Mouse (Mus musculus): ENCODE data around the gene Ryr3.

Ryr3 gene

DNA sequence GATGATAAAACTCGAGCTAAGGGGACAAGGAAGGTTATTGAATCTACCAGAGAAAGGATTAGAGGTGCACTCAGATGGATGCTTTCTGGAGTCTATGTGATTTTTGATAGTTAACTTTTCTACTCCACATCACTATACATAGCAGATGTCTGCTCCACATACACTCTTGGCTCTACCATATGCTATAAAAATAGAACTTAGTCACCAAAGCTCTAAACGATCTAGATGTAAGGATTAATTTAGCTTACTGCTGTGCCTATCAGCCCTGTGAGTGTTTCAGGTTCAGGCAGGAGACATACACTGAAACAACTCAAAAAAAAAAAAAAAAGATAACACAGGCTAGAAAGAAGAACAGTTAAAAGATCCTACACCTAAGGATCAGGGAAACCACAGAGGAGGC, 410.9 kb downstream of the Ryr3 start:
- DNase-seq (ENCODE audit: extremely low read depth, insufficient read length, low spot score): no peak

DNA sequence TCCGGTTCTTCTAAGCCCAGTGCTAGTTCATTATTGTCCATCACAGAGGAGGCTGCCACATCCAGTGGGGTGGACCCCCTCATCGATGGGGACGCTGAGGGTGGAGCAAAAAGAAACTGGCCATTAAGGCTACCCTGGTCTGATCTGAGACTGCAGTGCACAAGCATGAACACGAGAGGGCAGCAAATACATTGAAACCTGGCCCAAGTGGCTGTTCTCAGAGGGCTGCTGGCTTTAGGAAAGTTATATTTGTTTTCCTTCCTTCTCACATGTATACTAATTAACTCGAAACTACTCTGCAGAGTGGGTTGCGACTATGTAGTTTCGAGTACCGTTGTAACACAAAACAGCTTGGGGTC, 416.9 kb downstream of the Ryr3 start:
- peak; percentile 18 for DNase-seq (ENCODE audit: extremely low read depth, insufficient read length, low spot score)

DNA sequence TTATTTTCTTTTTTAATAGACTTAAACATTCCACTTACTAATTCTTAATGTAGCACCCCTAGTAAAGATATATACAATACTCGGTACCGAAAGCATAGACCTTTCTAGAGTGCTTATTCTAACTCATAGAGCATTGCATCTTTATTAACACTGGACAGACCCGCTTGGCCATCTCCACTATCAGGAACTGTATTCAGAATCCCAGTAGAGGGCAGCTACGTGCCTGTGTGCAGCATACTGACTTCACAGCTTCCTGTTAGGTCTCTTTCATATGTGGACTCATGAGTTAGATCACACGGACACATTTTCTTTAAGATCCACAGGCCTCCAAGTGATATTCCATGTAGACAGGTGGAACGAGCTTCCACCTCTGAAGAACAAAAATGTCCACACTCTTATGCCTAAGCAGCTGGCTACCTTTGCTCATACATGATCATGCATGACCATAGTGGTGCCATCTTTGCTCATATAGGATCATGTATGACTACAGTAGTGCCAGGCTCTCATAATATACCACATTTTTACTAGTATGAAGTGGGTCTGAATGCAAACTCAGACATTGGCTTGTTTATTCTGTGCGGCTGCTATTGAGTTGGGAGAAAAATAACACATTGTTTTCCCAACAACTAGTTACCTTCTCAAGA, 417.4 kb downstream of the Ryr3 start:
- no peak for DNase-seq (ENCODE audit: extremely low read depth, insufficient read length, low spot score)

DNA sequence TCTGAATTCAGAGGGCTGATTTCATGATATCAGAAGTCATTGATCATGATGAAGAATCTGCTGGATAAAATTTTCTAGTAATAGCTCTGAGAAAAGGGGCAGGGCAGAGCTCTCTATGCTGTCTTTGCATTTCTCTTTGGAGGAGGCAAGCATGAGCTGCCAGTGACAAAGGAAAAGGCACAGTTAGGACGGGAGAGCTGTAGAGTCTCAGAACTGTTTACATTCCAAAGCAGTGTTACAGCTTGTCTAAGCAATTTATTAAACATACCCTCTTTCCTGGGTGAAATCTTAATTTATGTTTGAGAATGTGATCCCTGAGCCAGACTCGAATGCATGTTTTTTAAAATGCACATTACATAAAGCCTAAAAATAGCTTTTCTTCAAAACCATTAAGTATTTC, 435.3 kb downstream of the Ryr3 start:
- DNase-seq (ENCODE audit: extremely low read depth, insufficient read length, low spot score): no peak

DNA sequence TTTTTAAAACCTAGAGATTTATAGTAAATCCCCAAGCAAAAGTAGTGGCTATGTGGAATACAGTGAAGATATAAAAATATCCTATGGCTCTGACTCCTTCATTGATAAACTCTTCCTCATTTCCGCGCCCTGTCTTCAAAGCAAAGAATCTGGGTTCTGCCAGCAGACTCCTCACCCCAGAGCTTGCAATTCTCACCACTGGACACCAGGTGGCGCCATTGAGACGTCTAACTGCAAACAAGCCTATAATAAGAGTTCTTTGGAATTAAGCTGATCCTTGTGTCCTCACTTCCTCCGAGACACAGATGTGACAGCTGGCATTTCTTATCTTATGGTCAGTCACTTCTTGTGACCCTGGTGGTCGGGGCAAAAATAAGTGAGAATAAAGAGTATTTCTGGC, 442.1 kb downstream of the Ryr3 start:
- peak; percentile 35 for DNase-seq (ENCODE audit: extremely low read depth, insufficient read length, low spot score)

DNA sequence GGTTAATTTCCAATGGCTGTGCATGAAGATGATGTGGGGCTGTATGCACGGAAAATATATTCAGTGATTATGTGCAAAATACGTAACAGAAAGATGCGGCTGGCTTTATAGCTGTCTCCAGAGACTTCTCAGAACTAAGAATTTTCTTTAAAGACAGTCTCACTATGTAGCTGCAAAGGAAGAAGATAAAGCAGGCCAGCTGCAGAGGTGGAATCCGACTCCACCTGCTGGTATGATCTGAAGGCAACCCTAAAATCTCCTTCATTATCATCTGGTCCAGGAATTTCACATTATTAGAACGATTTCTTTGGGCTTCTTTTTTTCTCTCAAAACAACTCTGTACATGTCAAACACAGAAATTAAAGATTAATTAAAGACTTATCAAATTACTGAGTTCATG, 449.2 kb downstream of the Ryr3 start:
- DNase-seq (ENCODE audit: extremely low read depth, insufficient read length, low spot score): no peak

DNA sequence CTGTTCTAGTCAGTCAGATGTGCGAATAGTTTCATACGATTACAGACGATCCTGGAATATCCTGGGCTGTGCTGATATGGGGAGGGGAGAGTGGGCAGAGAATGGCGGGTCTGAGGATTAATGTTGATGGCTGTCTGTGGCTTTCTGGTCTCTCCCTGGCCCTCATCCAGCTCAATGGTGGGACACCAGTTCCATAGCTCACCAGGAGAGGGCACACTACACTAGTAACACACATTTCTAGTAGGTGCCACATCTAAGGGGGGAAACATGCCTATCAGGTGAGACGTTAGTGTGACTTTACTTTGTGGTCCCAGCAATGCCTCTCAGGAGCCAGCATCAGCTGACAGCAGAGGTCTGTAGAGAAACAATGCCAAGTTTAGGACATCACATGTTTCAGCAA, 451.9 kb downstream of the Ryr3 start:
- DNase-seq (ENCODE audit: extremely low read depth, insufficient read length, low spot score): no peak

DNA sequence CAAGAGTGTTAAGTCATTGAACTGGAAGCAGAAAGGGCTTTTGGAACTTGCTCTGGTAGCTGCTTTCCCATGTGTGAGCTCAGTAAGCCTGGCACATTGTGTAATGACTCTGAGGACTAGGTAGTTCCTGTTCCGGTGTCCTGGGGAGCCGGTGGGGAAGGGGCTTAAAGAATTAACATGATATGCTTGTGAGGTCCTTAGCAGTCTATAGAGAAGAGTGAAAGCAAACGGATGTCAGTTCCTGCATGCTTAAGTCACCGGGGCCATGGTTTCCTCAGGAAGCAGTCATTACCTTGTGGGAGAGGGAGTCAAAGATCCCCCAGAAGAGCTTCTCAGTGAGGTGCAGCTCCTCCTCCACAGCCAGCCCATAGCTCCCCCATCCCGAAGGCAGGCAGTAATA, 452.6 kb downstream of the Ryr3 start:
- no peak for DNase-seq (ENCODE audit: extremely low read depth, insufficient read length, low spot score)

DNA sequence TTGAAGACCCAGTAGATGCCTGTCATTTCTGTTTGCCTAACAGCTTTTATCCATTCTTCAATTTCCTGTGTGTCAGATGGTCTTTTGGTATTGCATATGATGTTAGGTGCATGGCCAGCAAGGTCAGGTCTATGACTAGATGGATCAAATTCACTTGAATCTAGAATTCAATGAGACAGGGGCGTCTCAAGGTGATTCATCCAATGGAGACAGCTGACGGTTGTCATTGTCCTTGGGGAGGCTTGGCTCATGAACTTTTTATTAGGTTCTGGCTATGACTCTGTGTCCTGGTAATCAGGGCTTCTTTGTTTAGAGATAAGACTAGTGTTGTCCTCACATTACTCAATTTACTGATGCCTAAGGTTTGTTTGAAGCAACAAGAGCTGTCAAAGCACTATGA, 454.9 kb downstream of the Ryr3 start:
- no peak for DNase-seq (ENCODE audit: extremely low read depth, insufficient read length, low spot score)

DNA sequence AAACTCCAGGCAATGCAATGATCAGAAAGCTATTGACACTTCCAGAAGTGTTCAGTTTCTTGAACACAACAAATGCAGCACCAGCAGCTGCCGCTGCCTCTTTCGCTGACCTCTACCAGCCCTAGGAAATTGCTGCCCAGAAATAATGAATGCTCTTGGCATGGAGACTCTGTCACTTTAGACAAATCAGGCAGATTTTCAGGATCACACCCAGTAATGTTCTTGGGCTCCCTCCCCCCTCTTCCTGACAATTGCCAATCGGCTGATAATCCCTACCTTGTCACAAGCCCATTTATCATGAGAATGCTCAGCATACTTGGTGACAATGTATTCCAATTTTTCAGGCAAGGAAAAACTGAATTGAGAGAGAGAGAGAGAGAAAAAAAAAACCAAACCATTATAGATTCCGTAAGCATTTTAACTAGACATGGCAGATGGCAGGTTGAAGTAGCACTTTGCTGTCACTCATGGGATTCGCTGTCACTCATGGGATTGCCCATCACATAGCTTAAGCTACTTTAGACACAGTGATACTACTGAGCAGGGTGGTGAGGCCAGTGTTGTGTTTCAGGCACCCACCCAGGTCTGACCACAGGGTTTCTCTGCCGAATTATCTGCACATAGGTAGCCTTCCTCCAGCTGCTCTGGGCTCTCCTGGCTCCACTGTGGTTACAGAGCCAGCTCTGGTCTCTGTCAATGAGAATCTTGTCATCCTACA, 455.5 kb downstream of the Ryr3 start:
- DNase-seq (ENCODE audit: extremely low read depth, insufficient read length, low spot score): no peak

DNA sequence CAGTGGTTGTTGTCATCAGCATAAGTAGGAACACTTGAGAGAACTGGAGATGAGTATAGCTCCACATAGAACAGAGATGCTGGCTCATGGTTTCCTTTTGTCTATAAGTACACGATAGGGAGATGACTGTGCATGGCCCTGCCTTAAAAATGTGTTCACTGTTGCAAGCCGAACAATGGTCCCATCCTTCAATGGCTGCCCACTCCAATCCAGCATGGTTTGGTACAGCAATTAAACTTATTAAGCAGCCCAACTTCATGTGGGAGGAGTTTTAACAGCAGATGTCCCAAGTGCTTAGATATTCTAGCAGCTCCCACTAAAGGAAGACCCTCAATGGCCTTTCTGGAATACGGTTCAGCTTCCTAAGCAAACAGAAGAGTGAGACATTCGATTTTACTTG, 456.2 kb downstream of the Ryr3 start:
- DNase-seq (ENCODE audit: extremely low read depth, insufficient read length, low spot score): no peak

DNA sequence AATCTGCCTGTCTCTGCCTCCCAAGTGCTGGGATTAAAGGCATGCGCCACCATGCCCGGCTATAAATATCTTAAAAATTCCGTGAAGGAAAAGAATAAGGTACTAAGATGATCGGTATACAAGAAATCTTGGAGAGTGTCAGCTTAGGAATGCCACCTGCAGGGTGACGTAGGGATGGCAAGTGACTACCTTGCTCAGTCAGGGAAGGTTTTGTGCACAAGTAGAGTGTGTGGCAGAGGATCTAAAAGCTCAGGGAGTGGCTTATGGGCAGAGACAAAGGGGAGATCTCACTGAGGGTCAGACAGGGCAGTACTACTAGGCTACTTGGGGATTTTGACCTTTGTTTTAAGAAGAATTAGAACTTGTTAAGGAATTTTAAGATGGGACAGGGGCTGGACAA, 457.2 kb downstream of the Ryr3 start:
- no peak for DNase-seq (ENCODE audit: extremely low read depth, insufficient read length, low spot score)

DNA sequence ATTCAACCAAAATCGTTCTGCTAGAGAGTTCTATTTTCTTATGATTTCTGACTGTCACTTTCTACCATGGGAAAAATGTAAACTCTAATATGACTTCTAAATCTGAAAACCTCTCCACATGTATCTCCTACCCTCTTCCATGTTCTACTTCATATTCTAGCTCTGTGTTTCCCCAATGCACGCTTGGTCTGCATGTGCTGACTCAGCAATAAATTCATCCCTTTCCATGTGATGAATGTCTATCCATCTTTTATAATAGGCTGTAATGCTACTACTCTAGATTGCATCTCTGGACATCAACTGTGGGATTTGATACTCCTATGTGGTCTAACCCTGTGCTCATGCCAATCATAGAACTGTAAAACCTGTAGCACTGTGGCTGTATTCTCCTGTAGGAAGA, 458.2 kb downstream of the Ryr3 start:
- no peak for DNase-seq (ENCODE audit: extremely low read depth, insufficient read length, low spot score)

DNA sequence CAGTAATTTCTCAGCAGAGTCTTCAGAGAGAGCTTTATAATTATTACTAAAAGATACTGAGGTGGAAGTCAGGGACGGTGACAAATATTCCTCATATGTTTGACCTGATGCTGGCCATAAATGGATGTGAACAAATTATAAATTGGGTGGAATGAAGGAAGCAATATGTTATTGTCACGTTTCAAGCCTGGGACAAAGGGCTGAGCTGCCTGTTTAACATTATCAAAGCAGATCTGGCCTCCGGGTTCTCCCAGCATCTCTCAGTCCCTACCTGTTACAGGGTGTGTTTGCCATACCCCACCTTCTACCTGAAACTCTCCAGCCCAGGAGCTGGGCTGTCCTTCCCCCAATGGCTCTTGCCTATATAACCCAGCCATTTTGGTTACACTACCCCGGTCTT, 463.6 kb downstream of the Ryr3 start:
- DNase-seq (ENCODE audit: extremely low read depth, insufficient read length, low spot score): no peak

DNA sequence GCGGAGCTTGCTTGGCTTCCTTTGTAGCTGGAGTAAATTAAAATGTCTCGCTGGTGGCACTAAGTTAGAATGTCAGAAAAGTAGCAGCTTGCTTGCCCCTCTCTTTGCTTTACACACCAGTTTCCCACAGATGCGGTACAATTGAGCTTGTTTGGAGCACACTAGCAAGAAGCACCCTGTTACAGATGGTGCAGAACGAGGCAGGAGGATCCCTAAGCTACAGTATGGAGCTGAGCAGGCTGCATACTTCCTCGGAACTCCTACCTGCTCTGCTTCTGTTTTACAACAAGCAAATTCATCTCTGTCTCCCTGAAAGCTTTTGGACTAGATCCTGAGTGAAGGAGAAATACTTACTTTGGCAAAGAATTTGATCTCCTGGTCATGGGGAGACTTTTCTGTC, 465.5 kb downstream of the Ryr3 start:
- no peak for DNase-seq (ENCODE audit: extremely low read depth, insufficient read length, low spot score)

DNA sequence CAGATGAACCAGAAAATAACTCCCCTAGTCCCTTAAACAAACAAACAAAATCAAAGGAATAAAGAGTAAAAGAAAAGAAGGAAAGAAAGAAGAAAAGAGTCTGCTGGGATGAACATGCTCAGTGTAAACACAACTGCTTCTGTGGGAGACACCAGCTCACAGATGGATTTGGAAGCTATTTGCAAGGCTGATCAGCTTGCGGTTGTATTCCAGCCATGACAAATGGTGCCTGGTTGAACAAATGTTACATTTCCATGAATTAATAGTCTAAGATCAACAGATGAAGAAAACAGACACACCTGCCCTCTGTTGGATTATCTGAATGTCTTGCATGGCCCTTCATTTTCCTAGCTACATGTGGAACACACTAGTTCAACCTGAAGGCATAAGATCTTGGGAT, 468.4 kb downstream of the Ryr3 start:
- no peak for DNase-seq (ENCODE audit: extremely low read depth, insufficient read length, low spot score)

DNA sequence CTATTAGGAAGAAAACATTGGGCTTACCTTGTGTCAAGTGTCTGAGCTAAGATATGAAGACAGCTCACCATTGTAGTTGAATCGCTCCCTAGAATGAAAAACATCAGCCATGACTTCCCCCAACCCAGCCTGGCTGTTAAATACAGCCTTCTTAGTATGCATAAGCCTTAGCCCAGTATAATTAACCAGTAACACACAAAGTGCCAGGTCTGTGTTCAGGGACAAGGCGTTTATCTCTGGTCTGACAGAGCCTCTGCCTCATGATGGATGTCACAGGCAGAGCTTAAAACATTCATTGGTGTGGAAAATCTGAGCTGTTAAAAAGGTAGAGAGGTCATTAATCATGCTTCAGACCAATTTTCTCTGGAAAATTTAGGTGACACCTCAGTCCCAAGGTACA, 484.0 kb downstream of the Ryr3 start:
- DNase-seq (ENCODE audit: extremely low read depth, insufficient read length, low spot score): no peak

DNA sequence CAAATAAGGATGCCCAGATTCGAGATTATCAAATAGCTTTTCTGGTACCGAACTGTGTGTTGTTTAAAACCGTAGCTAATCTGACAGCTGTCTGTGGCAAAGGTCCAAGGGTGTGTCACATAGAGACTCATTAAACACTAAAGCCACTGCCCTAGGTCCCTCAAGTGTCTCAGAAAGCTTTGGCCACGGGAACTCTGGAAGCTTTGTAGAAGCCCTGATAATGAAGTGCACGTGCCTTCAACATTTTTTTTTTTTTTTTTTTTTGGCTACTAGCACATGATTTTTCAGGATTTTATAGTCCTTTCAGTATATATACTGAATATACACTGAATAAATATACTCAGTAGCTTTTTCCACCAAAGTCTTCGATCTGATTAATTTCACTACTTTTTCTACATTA, 489.1 kb downstream of the Ryr3 start:
- DNase-seq (ENCODE audit: extremely low read depth, insufficient read length, low spot score): no peak

DNA sequence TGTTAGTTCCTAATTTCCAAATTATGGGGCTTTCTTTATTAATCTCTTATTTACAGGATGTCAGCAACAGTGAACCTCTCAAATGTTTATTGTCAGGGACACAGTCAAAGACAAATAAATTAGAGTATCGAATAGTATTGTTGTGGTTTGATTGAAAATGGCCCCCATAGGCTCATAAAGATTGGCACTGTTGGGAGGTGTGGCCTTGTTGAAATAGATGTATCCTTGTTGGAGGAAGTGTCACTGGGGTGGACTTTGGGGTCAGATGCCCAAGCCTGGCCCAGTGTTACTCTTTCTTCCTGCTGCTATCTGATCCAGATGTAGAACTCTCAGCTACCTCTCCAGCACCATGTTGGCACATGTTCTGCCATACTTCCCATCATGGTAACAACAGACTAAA, 495.7 kb downstream of the Ryr3 start:
- DNase-seq (ENCODE audit: extremely low read depth, insufficient read length, low spot score): no peak

DNA sequence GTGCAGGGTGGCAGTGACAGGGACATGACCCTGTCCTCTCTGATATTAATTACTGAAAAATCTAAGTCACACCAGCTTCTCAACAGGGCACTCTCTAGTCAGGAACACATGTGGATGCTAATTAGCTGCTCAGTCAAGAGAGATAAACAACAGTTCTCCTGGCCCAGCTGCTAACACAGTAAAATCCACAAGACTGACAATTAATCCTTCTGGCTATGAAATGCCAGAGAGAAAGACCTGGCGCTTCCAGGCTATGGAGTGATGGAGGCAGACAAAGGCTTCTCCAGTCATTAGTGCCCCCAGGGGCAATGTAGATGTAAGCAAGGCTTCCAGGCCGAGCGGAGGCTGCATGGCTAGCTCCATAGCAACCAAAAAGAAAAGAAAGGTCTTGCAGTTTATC, 496.2 kb downstream of the Ryr3 start:
- no peak for DNase-seq (ENCODE audit: extremely low read depth, insufficient read length, low spot score)

DNA sequence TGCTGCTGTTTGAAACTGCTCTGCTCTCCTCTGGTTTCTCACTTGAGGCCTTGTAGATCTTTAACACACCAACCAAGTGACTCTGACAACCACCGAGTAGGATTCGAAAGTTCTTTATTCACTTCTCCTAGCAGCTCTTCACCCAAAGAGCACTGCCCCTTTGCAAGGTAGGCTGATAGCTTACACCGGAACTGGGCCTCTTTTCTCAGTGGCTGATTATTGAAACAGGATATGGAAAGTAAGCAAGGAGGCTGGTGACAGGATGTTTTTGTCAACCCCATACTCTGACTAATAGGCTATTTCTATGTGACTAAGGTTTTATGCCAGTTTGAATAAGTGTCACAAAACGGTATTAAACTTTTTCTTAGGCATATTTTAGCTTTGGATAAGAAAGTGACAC, 502.2 kb downstream of the Ryr3 start:
- no peak for DNase-seq (ENCODE audit: extremely low read depth, insufficient read length, low spot score)

DNA sequence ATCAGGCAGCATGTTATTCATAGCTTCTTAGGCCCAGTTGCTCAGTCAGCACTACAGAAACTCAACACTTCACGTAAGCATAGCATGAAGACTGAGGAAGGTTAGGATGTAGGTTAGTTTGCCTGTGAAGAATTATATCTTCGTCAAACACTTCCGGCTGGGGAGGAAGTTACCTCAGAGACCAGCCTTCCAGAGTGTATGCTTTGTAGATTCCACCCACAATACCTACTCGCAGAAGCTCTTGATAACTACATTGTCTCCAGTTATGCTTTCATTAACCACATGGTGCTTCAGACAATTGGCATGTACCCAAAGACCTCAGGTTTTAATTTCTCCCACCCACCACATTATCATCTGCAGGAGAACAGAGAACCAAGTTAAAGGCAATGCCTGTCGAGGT, 535.1 kb downstream of the Ryr3 start:
- no peak for DNase-seq (ENCODE audit: extremely low read depth, insufficient read length, low spot score)

DNA sequence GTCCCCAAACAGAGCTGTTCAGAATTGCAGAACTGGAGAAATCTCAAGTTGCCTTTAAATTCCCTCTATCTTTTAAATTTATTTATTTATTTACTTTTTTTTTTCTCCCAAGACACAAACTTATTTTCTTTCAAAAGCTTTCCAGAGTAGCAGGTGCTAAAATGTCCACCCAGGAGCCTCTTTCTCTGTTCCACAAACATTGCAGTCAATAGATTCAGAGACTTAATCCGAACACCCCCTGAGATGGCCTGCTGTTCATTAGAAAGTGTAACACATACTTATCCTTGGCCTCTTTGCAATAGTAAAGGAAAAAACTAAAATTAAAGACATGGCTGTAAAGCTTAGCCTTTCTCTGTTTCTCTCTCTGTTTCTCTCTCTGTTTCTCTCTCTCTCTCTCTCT, 539.6 kb downstream of the Ryr3 start:
- DNase-seq (ENCODE audit: extremely low read depth, insufficient read length, low spot score): no peak

Measured in 3134 (cell line).